Mouse (Mus musculus) left cerebral cortex, postnatal 10 days (tissue): ENCODE measurements around the gene Slco4a1. TPM values are rescaled to one million over a fixed set of nuclear protein-coding genes. Genes with fewer than 3 reads are reported as not detected.

Source experiments
- DNase-seq, 2 experiments: peaks; one replicate each; pipeline ENCODE4 v3.0.0; 2021 to 2022; ENCODE audit warnings: low spot score in 2 of 2, mixed read lengths in 1 of 2; ENCODE audit errors: extremely low spot score in 1 of 2
- intact Hi-C: fragments of 180-260 bp; cut with DNase I; formaldehyde crosslinking; loops from one replicate; pipeline ENCODE4 v1.15.1; 2025
- total RNA-seq, 2 experiments: library from RNA; stranded (reverse); gene quantifications; 2 replicates each; pipeline ENCODE4 v1.2.3; 2021

Gene Slco4a1
- total RNA-seq, 2 experiments from 2014 or later = 1.5 TPM

- intact Hi-C loops = no loop called here
- DNase-seq = no peak
These were observed 14.0 kb upstream of the Slco4a1 start for GRCm38 (mm10) chr2:180442061-180442460.

- intact Hi-C loops = no loop called here
- DNase-seq = no peak
These were observed 12.2 kb upstream of the Slco4a1 start for GRCm38 (mm10) chr2:180443861-180444260.

- intact Hi-C loops = no loop called here
These were observed 10.9 kb upstream of the Slco4a1 start for GRCm38 (mm10) chr2:180444957-180445785.

GRCm38 (mm10) chr2:180445962-180446361 lies 10.1 kb upstream of the Slco4a1 start:
- intact Hi-C loops = no loop called here
- DNase-seq = no peak

More at GRCm38 (mm10) chr2:180444957-180445785, 10.9 kb upstream of the Slco4a1 start:
- no peak for DNase-seq

GRCm38 (mm10) chr2:180449007-180449406 lies 7.0 kb upstream of the Slco4a1 start:
- intact Hi-C loops = no loop called here

GRCm38 (mm10) chr2:180450529-180450928 lies 5.5 kb upstream of the Slco4a1 start:
- DNase-seq = no peak
- intact Hi-C loops = no loop called here

More at GRCm38 (mm10) chr2:180449007-180449406, 7.0 kb upstream of the Slco4a1 start:
- DNase-seq = no peak

GRCm38 (mm10) chr2:180456705-180457104 lies 660 bp downstream of the Slco4a1 start:
- no peak for DNase-seq

GRCm38 (mm10) chr2:180457680-180458079 lies 1.6 kb downstream of the Slco4a1 start:
- DNase-seq = no peak
- intact Hi-C loops = no loop called here

More at GRCm38 (mm10) chr2:180456705-180457104, 660 bp downstream of the Slco4a1 start:
- intact Hi-C loops = no loop called here

- no peak for DNase-seq
- intact Hi-C loops = no loop called here
These were observed 3.4 kb downstream of the Slco4a1 start for GRCm38 (mm10) chr2:180459437-180459836.

- no peak for DNase-seq
- intact Hi-C loops = no loop called here
These were observed 4.8 kb downstream of the Slco4a1 start for GRCm38 (mm10) chr2:180460801-180461200.

- intact Hi-C loops = no loop called here
- no peak for DNase-seq
These were observed 6.5 kb downstream of the Slco4a1 start for GRCm38 (mm10) chr2:180462593-180462992.

- intact Hi-C loops = no loop called here
- no peak for DNase-seq
These were observed 10.5 kb downstream of the Slco4a1 start for GRCm38 (mm10) chr2:180466505-180466904.

GRCm38 (mm10) chr2:180468871-180469270 lies 12.8 kb downstream of the Slco4a1 start:
- intact Hi-C loops = no loop called here
- DNase-seq = no peak

GRCm38 (mm10) chr2:180469768-180470167 lies 13.7 kb downstream of the Slco4a1 start:
- DNase-seq = no peak
- intact Hi-C loops = loop anchor here (5.0 kb wide), 2 partner anchors 88 to 308 kb away; partner anchors contain the start of gene Bhlhe23

GRCm38 (mm10) chr2:180472306-180473079 lies 16.4 kb downstream of the Slco4a1 start:
- DNase-seq = peak; percentile 5 to 54
- intact Hi-C loops = loop anchor here (1.0 to 5.0 kb wide), 3 partner anchors 85 to 305 kb away; partner anchors contain the start of gene Bhlhe23

GRCm38 (mm10) chr2:180473080-180473440 lies 17.0 kb downstream of the Slco4a1 start:
- DNase-seq = peak; percentile 52 to 78
- intact Hi-C loops = loop anchor here (5.0 kb wide), 2 partner anchors 84 to 304 kb away; partner anchors contain the start of gene Bhlhe23

- intact Hi-C loops = loop anchor here (5.0 kb wide), 2 partner anchors 82 to 302 kb away; partner anchors contain the start of gene Bhlhe23
- no peak for DNase-seq
These were observed 18.8 kb downstream of the Slco4a1 start for GRCm38 (mm10) chr2:180474864-180475263.

GRCm38 (mm10) chr2:180482274-180482673 lies 26.2 kb downstream of the Slco4a1 start:
- no peak for DNase-seq
- intact Hi-C loops = no loop called here

GRCm38 (mm10) chr2:180484882-180485281 lies 28.8 kb downstream of the Slco4a1 start:
- intact Hi-C loops = no loop called here

More at GRCm38 (mm10) chr2:180484882-180485281, 28.8 kb downstream of the Slco4a1 start:
- no peak for DNase-seq
